Mouse (Mus musculus) 416B (cell line): ENCODE measurements around the gene Adk.

Experiments used
- DNase-seq: peaks from one replicate; pipeline ENCODE4 v3.0.0; 2011; ENCODE audit warnings: low read depth

Adk gene

DNA sequence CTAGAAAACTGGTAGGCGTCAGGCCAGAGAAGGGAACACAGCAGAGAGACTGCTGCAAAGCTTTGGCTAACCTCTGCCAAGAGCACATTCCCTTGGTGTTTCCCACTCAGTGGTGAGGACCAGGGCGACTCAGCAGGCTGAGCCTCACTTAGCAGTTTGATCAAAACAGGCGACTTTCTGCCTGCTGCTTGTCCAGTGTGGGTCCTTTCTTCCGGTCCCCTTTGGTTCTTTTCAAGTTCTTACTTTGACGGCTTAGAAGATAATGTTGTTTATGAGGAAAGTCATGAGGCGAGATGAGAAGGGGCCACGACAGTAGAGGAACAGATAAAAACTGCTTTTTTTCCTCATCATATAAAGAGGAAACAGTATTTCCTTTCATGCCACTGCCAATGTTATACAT lies 49.2 kb downstream of the Adk start:
- DNase-seq = peak; percentile 52

DNA sequence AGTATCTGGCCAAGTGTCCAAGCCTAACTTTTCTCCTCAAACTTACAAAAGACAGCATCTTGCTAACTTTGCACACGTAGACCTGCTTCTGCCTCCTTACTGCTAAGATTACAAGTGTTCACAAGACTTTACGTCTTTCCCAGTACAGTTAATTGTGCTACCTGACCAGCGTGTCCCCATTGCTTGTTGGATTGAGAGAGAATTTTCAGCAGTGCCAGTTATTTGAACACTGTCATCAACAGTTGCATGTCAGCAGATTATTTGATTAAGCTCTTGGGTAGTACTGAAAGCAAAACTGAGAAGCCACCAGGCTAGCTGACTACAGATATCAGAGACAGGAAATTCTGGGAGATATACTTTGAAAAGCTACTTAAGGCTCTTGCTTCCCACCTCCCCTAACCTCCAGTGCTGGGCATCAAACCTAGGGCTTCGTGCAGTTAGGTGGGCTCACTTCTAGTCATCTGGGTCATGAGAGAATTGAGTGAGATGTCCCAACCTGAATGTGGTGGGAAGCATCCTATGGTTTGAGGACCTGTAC lies 50.4 kb downstream of the Adk start:
- no peak for DNase-seq

DNA sequence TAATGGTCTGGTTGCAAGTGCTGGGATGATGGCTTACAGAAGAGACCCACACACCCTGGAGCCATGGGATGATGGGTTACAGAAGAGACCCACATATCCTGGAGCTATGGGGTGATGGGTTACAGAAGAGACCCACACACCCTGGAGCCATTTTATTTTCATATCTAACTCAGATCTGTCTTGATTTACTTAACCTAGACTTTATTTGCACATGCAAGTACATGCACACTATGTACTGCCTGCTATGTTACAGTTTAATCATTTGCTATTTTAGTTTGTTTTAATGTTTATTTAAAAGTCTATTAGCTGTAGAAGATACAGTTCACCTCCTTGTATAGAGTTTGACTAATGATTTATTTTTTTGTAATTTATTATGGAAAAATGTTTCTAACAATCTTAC lies 52.7 kb downstream of the Adk start:
- DNase-seq = no peak

DNA sequence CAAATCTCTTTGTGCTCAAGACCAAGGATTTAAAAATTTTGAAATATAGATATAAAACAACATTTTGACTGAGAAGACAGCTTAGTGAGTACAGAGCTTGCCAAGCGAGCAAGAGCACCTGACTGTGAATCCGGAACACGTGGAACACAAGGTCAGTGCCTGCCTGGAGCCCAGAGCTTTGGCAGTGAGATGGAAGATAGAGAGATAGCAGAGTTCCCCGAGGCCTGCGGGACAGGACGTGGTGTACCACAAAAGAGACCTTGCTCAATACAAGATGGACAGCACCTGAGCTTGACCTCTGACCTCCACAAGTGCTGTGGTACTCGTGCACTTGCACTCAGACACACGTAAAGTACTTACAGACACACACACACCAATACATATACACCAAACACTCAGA lies 54.2 kb downstream of the Adk start:
- DNase-seq = peak; percentile 77

DNA sequence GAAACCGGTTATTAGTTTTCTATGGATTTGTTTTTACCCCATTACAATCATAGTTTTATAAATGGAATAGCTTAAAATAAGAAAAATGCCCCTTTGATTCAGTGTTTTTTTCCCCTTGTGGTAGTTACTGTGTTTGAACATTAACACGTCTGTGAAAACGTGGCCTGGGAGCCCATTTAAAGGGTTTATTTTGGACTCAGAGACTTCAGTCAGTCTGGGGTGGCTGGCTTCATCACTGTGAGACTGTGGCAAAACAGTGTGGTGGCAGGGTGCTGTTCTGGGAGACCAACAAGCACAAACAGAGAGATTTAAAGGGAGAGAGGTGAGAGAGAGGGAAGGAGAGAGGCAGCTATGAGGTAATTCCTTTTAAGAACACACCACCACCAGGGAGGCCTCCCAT lies 55.2 kb downstream of the Adk start:
- no peak for DNase-seq

DNA sequence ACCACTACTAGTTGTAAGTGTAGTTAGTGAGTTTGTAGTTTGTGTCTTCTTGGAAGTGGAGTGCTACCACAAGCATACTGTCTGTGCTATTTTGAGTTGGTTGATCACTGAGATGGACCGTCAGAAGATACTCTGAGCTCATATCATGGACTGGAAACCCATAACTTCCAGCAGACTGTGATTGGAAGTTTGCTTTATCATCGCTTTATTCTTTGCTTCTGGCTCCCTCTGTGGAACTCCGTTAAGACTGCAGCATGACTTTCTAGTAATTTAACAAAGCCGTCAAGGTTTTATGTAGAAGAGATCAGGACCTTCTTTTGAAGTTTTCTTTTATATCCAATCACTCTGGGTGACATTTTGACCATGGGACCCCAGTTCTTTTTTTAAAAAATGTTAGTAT lies 58.1 kb downstream of the Adk start:
- peak; percentile 47 for DNase-seq

DNA sequence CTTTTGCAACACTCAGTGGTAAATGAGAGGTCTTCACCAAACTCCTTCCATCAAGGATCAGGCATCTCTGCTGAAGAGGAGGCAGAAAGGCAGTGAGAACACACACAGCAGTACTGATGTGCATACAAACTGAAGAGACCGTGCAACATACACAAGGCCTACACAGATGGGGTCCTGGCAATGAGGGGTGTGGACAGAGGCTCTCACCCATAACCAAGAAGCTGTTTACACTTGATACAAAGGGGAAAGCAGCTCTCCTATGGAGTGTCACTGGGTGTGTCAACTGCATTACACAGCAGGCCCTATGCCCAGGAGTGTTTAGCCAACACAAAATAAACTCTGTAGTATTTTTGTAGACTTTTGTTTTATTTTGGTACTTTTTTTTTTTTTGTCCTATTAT lies 59.1 kb downstream of the Adk start:
- DNase-seq = no peak

DNA sequence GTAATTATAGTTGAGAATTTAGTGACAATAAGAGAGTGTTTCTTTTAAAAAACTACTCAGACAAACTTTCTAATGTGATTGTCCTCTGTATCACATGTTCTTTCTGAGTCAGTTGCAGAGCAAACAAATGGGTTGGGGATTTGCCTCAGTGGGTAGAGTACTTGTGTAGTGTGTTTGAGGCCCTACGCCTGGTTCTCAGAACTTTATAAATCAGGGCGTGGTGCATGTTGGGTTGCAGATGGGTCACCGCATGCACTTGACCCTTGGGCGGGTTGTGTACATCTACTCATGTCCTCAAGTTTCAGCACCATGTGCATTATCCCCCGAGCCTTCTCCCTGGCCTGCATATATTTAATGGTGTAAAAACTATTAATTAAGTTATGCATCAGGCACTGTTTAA lies 59.8 kb downstream of the Adk start:
- DNase-seq = no peak

DNA sequence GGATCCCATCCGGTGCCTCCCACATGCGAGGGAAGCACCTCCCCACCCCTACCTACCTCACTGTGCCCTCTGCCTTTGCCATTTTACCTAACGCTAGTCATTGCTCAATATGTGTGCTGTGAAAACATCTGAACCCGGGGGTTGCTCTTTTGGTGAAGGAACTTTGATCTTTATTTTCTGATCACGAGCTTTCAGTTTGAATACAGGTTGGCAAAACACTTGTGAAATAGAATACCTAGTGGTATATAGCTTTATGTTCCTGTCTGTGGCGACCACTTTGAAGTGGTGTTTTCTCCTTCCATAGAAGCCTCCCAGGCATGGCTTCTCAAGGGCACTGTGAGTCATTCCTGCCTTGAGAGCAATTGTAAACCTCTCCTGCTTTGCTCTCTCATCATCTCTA lies 60.4 kb downstream of the Adk start:
- peak; percentile 75 for DNase-seq

DNA sequence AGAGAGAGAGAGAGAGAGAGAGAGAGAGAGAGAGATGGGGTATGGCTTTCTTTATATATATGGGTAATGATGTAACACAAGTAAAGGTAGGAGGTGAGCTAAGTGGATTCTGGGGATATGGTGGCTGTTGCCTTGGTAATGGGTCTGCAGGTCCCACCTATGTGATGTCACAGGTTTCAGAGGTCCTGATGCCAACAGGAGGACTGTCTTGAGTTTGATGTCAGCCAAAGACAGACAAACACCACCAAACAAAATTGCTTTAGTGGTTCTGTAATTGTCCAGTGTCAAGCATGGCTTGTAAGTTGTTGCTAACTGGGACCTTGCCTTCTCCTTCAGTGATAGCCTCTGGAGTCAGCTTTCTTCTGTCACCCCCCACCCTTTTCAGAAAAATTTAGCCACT lies 62.0 kb downstream of the Adk start:
- DNase-seq = no peak

DNA sequence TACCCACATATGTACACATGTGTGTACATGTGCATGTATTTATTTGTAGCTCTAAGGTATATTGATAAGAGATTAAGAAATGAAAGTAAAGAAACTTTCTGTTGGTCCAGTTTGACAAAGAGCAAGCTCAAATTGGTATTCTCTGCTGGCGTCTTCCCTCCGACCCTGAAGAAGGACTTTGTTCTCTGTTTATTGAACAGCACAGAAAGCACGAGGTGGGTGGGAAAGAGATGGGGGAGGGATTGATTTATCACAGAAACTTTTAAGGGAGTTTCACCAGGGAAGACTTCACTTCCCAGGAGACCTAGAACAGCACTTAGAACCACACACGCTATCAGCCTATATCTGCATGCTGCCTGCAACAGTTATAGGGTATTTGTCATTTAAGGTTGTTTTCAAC lies 62.9 kb downstream of the Adk start:
- DNase-seq = no peak

DNA sequence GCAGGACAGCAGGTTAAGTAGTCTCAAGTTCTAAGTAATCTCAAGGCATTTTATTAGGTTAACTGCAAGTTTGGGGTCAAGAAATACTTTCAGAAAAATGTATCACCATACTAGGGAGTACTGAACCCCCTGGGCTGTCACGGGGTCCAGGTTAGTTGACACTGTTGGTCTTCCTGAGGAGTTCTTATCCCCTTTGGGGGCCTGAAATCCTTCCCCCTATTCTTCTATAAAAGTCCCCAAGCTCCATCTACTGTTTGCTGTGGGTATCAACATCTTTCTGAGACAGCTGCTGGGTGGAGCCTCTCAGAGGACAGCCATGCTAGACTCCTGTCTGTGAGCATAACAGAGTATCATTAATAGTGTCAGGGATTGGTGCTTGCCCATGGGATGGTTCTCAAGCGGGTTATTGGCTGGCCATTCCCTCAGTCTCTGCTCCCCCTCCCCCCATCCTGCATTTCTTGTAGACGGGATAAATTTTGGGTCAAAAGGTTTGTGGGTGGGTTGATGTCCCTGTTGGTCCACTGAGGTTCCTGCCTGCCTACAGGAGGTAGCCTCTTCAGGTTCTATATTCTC lies 63.6 kb downstream of the Adk start:
- DNase-seq = peak; percentile 71

DNA sequence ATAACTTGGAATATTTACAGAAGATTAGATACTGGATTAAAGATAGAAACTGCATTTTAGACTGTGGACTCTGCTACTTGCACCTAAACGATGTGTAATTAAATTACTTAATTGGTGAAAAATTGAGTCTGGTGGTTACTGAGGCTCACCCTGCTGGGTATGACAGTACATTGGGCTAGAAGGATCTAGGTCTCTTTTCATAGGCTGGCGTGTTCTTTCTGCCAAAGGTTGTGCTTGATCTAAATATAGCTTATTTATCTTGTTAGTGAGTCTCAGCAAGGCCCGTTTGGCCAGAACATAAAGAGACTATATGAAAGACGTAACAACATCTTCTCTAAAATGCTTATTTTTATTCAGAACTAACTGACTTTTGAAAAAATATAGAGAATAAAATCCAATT lies 65.7 kb downstream of the Adk start:
- no peak for DNase-seq

DNA sequence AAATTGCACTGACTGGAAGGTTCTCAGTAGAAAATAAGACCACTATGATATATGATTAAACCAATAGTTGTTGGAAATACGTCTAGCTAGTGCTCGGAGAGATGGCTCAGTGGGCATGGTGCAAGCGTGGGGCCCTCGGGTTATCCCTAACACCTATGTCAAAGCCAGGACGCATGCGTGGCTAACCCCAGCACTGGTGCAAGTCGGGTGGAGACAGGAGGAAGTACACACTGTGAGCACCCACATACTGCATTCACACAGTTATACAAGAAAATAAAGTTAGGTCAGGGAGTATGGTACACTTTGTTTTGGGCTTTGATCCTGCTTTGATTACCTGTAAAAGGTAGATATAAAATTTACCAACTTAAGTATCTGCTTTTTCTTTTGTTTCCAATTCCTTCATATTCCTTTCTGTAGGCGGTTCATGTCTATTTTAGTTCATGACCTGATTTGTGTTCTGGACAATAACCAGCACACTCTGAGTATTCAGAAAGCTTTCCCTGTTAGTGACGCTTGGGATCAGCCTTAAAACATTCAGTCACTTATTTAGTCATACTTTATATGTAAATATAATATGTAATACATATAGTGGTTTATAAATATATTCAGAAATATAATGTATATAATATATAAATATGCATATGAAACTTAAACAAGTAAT lies 67.4 kb downstream of the Adk start:
- DNase-seq = no peak

DNA sequence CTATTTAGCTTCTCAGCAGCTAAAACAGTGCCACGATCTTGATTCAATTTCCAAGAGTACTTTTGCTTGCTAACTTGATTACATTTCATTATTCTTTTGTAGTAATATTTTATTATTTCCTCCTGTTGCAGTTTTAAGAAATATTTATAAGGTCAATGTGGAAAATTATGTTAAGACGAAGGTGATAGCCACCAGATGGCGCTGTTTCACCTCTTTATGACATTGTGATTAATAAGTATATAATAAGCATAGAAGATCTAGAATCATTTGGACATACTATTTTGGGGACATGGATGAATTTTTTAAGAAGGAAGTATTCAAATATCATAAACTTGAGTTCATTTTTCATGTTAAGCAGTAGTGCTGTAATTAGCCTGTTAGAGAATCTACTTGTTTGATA lies 68.1 kb downstream of the Adk start:
- DNase-seq = peak; percentile 85

DNA sequence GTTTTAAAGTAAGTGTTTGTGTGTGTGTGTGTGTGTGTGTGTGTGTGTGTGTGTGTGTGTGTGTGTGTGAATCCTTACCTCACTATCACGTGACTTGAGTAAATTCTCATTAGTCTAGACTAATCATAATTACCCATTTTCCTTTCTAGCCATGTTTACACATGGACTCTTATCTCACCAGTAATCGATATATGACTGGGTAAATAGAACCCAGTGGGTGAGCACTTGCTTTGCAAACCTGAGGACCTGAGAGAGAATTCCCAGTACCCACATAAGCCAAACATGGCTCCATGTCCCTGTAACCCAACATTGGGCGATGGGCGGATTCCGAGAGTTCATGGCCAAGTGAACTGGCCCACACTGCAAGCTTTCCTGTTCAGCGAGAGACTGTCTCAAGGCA lies 74.8 kb downstream of the Adk start:
- no peak for DNase-seq

DNA sequence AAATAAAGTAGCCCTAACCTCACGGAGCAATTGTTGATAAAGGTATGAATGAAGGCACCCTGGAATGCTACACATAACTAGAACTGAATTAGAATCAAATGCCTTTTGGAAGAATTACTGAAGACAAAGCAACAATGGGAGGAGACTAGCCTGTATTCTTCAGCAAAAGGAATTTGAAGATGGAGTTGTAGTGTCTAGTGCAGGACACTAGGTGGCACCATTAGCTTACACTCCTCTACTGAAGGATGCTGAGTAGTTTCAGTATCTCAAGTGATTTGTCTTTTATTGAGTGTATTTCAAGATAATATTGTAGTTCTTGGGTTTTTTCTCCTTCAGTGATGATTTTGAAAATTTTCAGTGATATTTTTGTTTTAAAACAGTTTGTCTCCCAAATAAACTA lies 84.5 kb downstream of the Adk start:
- DNase-seq = peak; percentile 91

DNA sequence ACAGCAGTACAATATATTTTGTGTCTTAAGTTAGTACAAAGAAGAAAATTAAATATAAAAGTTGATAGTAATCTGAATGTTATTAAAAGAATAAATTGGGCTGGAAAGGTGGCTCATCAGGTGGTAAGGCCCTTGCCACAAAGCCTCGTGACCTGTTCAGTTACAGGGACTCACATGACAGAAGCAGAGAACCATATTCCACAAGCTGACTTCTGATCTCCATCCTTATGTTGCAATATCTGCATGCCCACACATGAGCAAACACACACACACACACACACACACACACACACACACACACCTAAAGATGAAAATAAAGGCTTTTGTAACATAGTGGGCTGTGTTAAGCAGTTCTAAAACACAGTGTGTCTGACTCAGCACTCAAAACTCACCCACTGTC lies 90.2 kb downstream of the Adk start:
- DNase-seq = peak; percentile 26

DNA sequence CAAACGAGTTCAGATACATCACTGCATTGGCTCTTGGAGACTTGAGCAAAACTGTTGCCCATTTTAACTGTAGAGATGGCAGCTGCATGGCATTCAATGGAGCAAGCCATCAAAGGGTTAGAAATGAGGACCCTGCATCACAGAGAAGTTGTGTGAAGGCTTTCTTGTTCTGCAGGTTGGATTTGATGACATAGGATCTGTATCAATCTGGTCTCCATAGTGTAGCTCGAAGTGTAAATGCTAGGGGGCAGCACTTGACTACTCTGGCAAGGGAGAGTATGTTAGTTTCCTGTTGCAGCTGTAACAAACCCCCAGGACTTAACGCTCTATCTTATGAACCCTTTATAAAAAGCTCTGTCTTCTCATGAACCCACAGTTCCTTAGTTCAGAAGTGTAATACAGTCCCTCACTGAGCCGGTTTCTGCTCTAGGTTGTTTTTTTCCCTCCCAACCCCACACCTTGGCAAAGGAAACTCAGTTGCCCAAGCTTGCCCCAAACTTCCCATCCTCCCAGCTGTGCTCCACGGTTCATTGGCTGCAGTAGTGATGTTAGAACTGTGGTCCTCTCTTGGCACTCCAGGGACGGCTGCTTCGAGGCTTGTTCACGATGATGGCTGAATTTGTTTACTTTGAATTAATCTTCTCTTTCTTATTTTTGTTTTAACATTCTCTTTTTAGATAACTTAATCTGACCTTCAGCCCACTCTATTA lies 91.2 kb downstream of the Adk start:
- DNase-seq = peak; percentile 80

DNA sequence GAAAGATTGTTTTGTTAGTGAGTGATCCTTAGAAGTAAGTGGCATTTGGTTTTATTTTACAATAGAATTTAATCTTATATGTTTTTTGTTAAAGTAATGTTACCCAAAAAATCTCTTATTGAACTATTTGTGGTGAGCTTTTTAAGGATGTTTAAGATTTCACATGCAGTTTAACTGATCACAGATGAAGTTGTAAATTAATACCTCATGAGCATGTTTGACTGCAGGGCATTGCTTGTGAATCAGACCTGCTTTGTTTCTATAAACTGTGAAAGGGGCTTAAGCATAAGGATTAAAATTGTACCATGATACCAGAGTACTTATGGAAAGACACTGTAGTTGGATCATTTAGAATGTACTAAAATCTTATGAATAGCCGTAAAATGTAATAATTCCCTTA lies 94.8 kb downstream of the Adk start:
- no peak for DNase-seq

DNA sequence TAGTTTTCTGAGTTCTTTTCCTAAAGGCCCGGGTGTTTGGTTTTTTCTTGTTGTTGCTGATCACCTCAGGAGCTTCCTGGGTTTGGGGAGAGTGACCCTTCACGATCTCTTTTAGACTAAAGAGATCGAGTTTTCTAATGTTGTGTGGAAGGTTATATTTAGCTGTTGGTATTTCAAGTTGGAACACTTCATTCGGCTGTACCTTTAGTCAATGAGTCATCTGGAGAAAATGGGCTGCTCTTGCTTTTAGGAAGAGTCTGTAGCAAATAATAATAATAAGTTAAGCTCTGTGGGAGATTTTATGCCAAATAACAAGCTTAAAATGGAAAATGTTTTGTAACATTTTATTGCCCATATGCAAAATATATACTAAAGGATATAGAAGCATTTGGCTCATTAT lies 97.9 kb downstream of the Adk start:
- peak; percentile 24 for DNase-seq

DNA sequence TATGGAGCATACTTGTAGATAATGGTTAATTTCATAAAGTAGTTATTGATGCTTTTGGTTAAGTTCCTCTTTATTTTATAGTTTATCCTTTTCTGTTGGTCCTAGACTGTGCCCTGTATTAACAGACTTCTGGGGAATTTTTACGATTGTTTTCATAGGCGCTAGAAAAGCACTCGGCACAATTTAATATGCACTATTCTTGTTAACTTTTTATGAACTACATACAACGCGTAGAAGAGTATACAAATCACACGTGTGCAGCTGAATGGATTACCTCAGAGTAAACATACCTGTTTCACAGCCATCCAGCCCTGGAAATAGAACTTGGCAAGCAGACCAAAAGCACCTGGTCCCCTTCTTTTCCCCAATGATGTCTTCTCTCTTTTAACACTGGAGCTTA lies 99.7 kb downstream of the Adk start:
- no peak for DNase-seq

DNA sequence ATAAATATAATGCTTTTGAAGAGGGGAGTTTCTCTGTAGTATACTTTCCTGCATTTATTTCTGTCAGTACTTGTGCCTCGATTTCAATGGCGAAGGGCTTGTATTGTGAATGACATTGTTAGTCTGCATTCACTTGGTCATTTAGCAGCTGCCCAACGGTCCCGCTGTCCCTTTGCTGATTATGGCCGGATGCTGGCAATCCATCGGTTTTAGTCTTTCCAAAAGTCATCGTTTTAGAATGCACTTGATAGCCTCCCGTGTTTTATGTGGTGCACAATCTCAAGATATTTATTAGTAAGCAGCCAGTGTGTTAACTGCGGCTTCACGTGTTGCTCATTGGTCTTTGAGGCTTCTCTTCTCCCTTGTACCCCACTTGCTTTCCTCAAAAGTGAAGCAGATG lies 113.3 kb downstream of the Adk start:
- DNase-seq = no peak

DNA sequence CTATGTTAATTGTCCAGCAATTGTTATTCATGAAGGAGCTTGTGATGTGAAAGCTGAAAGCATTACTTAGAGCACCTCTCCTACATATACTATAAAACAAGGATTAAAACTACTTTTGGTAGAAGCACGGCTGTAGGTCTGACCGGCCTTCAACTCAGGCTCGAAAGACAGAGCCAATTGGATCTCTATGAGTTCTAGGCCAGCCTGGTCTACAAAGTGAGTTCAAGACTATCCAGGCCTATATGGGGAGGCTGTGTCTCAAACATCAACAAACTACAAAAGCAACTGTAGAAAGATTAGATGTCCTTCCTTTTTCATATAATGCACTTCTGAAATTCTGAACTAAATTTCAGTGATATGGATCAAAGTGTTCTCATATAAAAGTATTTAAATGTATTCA lies 113.7 kb downstream of the Adk start:
- DNase-seq = no peak
